Mouse (Mus musculus): Measurements from ENCODE around the gene Oas1d. TPM values are rescaled to one million over a fixed set of nuclear protein-coding genes. Genes with fewer than 3 reads are reported as not detected.
"Not testable (repeated sequence)": the region's sequence is repeated elsewhere in the genome, so short reads cannot be mapped to it uniquely, and the experiment has no call there.

Gene Oas1d
- polyA plus RNA-seq, 1 experiment from 2014 or later, result not detected

DNA sequence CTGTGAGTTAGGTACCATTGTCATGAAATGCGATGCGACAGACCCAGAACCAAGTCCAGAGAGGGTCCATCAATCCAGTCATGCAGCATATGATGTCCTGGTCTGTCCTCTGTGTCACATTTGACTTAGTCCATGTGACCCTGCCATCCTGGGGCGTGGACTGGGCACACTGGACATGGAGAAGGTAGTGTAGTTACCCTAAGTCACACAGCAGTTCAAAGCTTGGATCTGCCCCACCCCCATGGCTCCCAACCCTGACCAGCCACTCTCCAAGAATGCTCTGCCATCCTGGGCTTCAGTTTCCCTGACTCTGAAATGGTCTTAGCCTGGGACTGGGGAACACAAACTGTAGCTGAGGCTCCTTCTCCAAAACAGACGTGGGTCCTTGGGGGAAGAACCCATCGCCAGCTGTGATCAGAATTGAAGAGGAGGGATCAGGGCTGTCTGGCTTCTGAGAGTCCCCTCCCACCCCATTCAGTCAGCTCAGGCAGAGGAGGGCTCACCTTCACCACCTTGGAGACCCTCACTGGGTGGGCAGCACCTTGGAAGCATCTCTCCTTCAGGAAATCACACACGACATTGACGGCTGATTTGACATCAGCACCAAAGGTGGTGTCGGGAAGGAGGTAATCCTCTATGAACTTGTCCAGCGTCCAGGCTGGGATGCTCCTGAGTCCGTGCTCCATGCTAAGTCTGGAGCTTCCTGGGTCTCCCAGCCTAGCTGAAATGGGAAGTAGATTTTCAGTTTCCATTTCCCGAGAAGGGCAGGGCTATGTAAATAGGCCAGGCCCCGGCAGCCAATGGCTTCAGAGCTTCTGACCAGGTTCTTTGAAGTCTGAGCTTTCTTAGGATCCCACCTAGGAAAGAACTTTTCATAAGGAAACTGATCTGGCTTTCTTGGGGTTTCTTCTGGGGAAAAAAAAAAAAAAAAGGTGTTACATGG, 7.3 kb upstream of the Oas1d start, which contains the start of gene Oas1a:
Gene Oas1a (minus strand): TSS at position 731 of the 943 bp plus-strand sequence.
- not testable (repeated sequence) for H3K4me3 ChIP-seq; H3K9me3 ChIP-seq; H3K9ac ChIP-seq; H3K27ac ChIP-seq; H3K27me3 ChIP-seq; H3K36me3 ChIP-seq; ATAC-seq (ENCODE audit: insufficient number of reproducible peaks, insufficient read depth, low FRiP score, low TSS enrichment); H3K4me2 ChIP-seq (replicated peaks); H3K4me1 ChIP-seq
- WGBS, result 32% methylated on average over 9 of the region's 12 CpGs

DNA sequence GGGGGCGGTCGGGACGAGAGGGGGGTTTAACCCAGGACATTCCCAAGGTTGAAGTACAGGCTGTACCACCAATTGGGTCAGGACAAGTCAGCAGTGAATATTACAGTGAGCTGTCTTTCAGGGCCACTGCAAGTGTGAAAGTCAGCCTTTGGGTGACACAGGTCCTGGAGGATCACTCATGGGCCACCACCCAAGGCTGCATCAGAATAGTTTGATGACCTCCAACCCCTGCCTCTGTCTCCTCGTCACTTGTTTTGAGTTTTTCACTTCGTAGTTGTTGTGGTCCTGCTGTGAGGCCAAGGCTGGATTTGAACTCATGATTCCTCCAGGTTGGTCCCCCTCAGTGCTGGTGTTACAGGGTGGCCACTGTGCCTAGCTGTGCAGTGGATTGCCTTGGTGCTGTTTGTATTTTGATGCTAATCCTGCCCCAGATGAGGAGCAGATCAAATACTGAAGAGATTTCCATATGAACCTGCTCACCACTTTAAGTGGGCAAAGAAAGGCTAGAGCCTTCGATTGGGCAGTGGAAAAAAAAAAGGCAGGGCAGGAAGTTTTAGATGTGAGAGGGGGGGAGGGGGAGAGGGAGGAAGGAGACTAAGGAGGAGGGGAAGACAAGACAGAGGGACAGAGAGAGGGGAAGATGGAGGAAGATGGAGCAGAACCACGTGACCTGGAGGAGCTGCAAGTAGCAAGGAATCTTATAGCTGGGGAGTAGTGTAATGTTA, 6.0 kb upstream of the Oas1d start:
- no peak overlapping the region for H3K4me2 ChIP-seq (replicated peaks)
- no peak overlapping the region for H3K4me3 ChIP-seq
- H3K27me3 ChIP-seq, result no peaks in the 10 kb centered on the region
- no peaks in the 10 kb centered on the region for H3K36me3 ChIP-seq
- no peak for ATAC-seq (ENCODE audit: insufficient number of reproducible peaks, insufficient read depth, low FRiP score, low TSS enrichment)
- H3K9me3 ChIP-seq, result no peaks in the 10 kb centered on the region
- no peak overlapping the region for H3K9ac ChIP-seq
- WGBS, result 42% methylated on average over 7 of the region's 7 CpGs
- H3K27ac ChIP-seq, result no peak overlapping the region
- no peaks in the 10 kb centered on the region for H3K4me1 ChIP-seq

DNA sequence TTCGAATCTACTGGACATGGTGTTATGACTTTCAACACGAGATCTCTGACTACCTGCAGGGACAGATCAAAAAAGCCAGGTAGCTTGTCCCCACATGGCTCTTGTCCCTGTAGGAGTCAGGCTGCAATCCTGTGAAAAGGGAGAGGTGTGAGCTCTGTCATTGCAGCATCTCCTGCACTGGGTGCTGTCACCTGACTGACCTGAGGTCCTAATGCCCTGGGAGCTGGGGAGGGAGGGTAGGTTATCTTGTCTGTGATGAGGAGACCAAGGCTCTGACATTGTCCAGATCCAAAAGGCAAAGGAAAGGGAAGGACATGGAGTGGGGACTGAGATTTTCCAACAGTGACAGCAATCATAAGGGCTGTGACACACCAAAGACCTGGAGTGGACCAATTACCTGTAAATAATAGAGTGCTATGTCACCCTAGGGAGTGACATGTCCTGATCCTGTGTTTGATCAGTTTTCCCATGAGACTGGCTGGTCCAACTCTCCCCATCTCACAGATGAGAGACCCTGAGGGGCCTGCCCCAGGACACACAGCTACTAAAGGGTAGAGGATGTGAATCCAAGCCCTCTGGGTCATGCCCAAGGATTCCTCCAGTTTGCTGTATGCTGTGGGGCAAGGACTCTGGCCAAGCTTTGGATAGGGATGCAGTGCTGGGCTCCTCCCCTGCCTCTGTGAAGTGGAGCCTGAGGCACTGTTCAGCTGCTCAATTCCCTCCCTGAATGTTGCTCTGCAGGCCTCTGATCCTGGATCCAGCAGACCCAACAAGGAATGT, 5.0 kb downstream of the Oas1d start:
- not testable (repeated sequence) for H3K4me1 ChIP-seq; H3K36me3 ChIP-seq; H3K27ac ChIP-seq; H3K27me3 ChIP-seq; H3K9me3 ChIP-seq; H3K4me3 ChIP-seq; H3K4me2 ChIP-seq (replicated peaks); ATAC-seq (ENCODE audit: insufficient number of reproducible peaks, insufficient read depth, low FRiP score, low TSS enrichment); H3K9ac ChIP-seq
- 67% methylated on average over 2 of the region's 2 CpGs for WGBS

DNA sequence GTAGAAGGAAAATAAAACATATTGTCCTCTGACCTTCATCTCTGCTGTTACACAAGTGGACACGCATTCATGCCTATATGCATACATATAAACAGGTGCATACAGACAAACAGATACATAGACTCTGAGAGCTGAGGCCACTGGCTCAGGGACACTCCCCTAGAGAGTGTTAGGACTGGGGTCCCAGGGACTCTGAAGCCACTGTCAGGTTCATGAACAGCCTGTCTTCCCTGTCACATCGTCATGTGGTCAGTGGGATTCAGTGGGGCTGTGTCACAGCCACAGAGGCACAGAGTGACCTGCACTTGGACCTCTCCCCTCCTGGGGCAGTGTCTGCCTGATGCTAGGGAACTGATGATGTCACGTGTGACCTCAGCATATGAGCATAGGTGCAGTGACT, 6.0 kb downstream of the Oas1d start:
- 79% methylated on average over 3 of the region's 3 CpGs for WGBS
- H3K9me3 ChIP-seq, result no peaks in the 10 kb centered on the region
- no peak for ATAC-seq (ENCODE audit: insufficient number of reproducible peaks, insufficient read depth, low FRiP score, low TSS enrichment)
- H3K27ac ChIP-seq, result no peak overlapping the region
- no peaks in the 10 kb centered on the region for H3K36me3 ChIP-seq
- H3K4me3 ChIP-seq, result no peak overlapping the region
- H3K27me3 ChIP-seq, result no peaks in the 10 kb centered on the region
- H3K4me1 ChIP-seq, result no peaks in the 10 kb centered on the region
- no peak overlapping the region for H3K4me2 ChIP-seq (replicated peaks)
- H3K9ac ChIP-seq, result no peak overlapping the region

DNA sequence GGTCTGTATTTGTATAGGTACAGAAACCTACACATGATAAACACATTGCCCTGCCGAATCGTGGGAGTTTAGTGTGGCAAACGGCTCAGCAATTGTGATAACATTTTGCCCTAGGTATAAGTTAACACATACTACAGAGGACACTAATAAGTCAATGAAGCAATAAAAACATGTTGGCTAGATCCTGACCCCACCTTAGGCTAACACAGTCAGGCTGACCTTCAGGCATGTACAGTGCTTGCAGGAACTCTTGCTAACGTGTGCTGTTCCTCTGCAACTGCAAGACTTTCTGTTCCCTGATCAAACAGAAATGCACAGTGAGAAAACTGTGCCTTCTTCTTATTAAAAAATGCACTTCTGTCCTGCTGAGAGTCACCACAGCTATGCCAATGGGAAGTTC, 9.6 kb downstream of the Oas1d start:
- Histone ChIP-seq H3K27me3 (no peaks in the 10 kb centered on the region), H3K4me2 (replicated peaks) (no peak overlapping the region), H3K4me1 (no peaks in the 10 kb centered on the region), H3K36me3 (no peaks in the 10 kb centered on the region), H3K4me3 (no peak overlapping the region), H3K9ac (no peak overlapping the region), H3K9me3 (no peaks in the 10 kb centered on the region), H3K27ac (no peak overlapping the region)
- no peak for ATAC-seq (ENCODE audit: insufficient number of reproducible peaks, insufficient read depth, low FRiP score, low TSS enrichment)
- 77% methylated on average over 4 of the region's 4 CpGs for WGBS

DNA sequence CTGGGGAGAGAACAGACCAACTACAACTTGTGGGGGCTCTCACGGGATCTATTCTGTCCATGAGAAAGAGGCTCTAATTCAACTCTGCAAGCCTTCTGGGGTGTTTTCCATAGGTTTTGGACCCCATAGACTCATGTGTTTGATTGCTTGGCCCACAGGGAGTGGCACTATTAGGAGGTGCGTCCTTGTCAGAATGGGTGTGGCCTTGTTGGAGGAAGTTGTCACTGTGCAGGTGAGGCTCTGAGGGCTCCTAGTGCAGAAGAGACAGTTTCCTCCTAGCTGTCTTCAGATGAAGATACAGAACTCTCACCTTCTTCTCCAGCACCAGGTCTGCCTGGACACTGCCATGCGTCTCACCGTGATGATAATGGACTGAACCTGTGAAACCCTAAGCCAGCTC, 10.2 kb downstream of the Oas1d start:
- H3K9ac ChIP-seq; H3K4me2 ChIP-seq (replicated peaks); H3K36me3 ChIP-seq; H3K9me3 ChIP-seq; H3K4me3 ChIP-seq; H3K4me1 ChIP-seq; H3K27me3 ChIP-seq; ATAC-seq (ENCODE audit: insufficient number of reproducible peaks, insufficient read depth, low FRiP score, low TSS enrichment); H3K27ac ChIP-seq: not testable (repeated sequence)
- WGBS, result 91% methylated on average over 4 of the region's 4 CpGs

DNA sequence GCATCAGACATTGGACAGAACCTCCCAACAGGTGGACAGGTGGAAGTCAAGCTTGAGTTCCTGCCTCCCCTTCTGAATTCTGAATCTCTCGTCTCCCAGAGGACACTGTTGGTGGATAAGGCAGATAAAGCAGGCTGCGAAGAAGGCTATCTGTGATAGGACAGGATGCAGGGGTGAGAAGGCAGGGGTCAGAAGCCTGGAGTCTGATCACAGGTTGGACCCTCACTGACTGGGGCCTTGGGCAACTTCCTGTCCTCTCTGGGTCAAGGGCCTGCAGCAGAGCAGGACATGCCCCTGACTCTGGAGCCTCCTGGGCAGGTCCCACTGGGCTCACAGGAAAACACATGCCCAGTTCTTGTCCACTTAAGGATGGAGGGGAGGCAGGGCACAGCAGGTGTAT, 12.0 kb downstream of the Oas1d start:
- WGBS, result 56% methylated on average over 2 of the region's 2 CpGs
- not testable (repeated sequence) for H3K4me3 ChIP-seq; H3K27me3 ChIP-seq; H3K27ac ChIP-seq; ATAC-seq (ENCODE audit: insufficient number of reproducible peaks, insufficient read depth, low FRiP score, low TSS enrichment); H3K4me2 ChIP-seq (replicated peaks); H3K9me3 ChIP-seq; H3K4me1 ChIP-seq; H3K36me3 ChIP-seq; H3K9ac ChIP-seq

DNA sequence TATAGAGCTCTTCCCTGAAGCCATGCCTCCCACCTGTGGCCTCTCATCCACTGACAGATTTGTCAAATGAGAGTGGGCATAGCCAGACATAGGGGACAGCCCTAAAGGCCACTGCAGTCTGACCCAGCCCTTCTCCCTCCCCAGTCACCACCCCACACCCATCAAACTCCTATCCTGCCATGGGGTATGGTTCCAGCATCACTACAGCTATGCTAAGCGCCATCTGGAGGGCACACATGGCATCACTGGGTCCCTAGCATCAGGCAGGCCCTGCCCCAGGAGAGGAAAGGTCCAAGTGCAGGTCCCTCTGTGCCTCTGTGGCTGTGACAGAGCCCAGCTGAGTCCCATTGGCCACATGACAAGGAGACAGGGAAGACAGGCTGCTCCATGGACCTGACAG, 12.7 kb downstream of the Oas1d start:
- no peaks in the 10 kb centered on the region for H3K4me1 ChIP-seq
- no peaks in the 10 kb centered on the region for H3K36me3 ChIP-seq
- WGBS, result 6% methylated on average over 1 of the region's 1 CpGs
- H3K27me3 ChIP-seq, result no peaks in the 10 kb centered on the region
- H3K4me2 ChIP-seq (replicated peaks), result no peak overlapping the region
- H3K27ac ChIP-seq, result no peak overlapping the region
- no peak overlapping the region for H3K9ac ChIP-seq
- no peak for ATAC-seq (ENCODE audit: insufficient number of reproducible peaks, insufficient read depth, low FRiP score, low TSS enrichment)
- no peaks in the 10 kb centered on the region for H3K9me3 ChIP-seq
- H3K4me3 ChIP-seq, result no peak overlapping the region

DNA sequence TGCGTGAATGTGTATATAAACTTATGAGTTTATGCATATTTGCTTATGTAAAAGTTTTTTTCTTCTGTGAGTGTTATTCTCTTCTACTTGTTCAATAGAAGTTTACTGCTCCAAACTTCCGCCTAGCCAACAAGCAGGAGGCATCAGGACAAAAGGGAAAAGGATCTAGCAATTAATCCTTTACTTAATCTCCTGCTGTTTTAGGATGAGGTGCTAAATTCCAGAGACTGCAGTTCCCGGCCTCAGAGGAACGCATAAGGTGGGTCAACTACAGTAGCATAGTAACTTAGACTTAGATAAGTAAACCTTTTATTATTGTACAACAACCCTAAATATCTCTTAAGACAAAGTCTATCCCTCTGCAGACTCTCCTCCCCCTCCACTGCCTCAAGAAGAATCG, 19.6 kb downstream of the Oas1d start:
- ATAC-seq (ENCODE audit: insufficient number of reproducible peaks, insufficient read depth, low FRiP score, low TSS enrichment), result no peak
- Histone ChIP-seq H3K4me3 (no peak overlapping the region), H3K9ac (no peak overlapping the region), H3K4me2 (replicated peaks) (no peak overlapping the region), H3K9me3 (no peaks in the 10 kb centered on the region), H3K36me3 (no peaks in the 10 kb centered on the region), H3K27ac (no peak overlapping the region), H3K27me3 (no peaks in the 10 kb centered on the region), H3K4me1 (no peaks in the 10 kb centered on the region)
- 26% methylated on average over 5 of the region's 5 CpGs for WGBS

DNA sequence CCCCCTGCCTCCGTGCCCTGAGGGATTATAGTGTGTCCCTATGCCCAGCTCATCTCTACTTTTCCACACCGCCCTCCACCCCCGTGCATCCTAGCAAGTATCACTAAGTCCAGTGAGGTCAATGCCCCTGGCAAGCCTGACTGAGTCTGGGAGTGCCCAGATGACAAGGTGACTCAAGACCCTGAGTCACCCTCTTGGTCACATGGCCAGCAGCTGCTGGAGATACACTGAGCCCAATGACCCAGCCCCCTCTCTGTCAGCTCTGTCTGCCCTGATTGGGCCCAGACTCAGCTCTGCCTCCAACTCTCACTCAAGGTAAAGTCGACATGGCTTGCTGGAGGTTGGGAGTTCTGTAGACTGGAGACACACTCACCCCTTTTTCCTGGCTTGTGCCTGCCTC, 23.5 kb downstream of the Oas1d start:
- WGBS, result 69% methylated on average over 4 of the region's 4 CpGs
- ATAC-seq (ENCODE audit: insufficient number of reproducible peaks, insufficient read depth, low FRiP score, low TSS enrichment), result peak; percentile 41; the same call in 1 of the 2 replicates
- H3K36me3 ChIP-seq, result no peaks in the 10 kb centered on the region

DNA sequence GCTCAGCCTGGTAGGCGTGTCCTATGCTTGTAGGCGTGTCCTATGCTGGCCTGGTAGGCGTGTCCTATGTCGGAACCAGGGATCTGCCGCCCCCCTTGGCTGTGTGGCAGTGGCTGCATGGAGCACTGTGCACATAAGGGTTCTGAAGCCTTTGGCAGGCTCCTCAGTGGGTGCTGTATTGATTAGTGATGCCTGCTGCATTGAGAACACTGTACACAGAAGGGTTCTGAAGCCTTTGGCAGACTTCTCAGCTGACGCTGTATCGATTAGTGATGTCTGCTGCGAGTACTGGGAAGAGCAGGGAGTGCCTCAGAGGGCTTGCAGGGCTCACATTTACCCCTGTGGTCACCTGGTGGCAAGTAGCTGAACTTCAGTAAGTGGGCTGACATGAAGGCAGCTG, 24.2 kb downstream of the Oas1d start:
- 48% methylated on average over 8 of the region's 8 CpGs for WGBS
- no peak for ATAC-seq (ENCODE audit: insufficient number of reproducible peaks, insufficient read depth, low FRiP score, low TSS enrichment)
- no peak overlapping the region for H3K27ac ChIP-seq
- H3K4me2 ChIP-seq (replicated peaks), result no peak overlapping the region
- no peaks in the 10 kb centered on the region for H3K27me3 ChIP-seq
- no peaks in the 10 kb centered on the region for H3K9me3 ChIP-seq
- no peaks in the 10 kb centered on the region for H3K4me1 ChIP-seq
- no peak overlapping the region for H3K4me3 ChIP-seq
- no peak overlapping the region for H3K9ac ChIP-seq
- H3K36me3 ChIP-seq, result no peaks in the 10 kb centered on the region

More for the DNA sequence above, 23.5 kb downstream of the Oas1d start:
- H3K27me3 ChIP-seq, result no peaks in the 10 kb centered on the region
- no peak overlapping the region for H3K27ac ChIP-seq
- H3K9ac ChIP-seq, result no peak overlapping the region
- no peak overlapping the region for H3K4me2 ChIP-seq (replicated peaks)
- no peaks in the 10 kb centered on the region for H3K4me1 ChIP-seq
- no peaks in the 10 kb centered on the region for H3K9me3 ChIP-seq
- H3K4me3 ChIP-seq, result no peak overlapping the region

Measured in embryonic facial prominence, embryonic 12.5 days (tissue).